In the genomic region with DNA sequence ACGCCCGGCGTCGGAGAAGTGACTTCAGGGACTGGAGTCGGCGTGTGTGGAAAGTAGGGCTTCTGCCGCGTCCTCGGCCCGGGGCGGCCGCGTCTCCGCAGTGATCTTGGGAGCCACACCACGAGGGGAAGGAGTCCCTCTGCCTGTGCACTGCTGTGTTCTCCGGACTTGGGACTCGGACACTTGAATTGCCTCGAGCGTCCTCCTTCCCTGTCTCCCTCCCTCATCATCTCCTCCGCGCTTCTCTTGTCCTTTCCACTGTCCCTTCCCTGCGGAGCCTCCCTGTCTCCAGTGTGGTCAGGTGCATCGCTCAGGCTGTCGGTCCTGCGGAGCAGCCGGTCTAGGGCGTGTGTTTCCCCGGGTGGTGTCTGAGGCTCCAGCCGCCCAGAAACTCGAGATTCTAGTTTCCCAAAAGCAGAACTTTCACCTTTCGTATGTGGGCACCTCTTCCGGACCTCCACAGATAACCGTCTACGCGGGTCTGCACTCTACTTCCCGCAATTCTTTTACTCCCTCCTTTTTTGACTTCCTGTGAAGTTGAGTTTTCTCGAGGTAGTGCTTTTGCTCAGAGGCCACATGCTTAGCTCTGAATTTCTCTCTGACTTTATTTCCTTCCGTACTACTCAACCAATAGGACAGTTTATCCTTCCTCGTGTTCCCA, we compare ENCODE assay signal across 7 mouse cellular contexts. TPM values are rescaled to one million over a fixed set of nuclear protein-coding genes. Genes with fewer than 3 reads are reported as not detected.
DNase-seq lines count a peak whose midpoint lies in the region; ATAC-seq lines count a peak whose summit lies in the region.

No protein-coding gene starts in this region.

- no peaks in the 10 kb centered on the region for H3K27me3 ChIP-seq in forebrain, embryonic 16.5 days (replicated peaks; ENCODE audit: control insufficient read depth, insufficient read depth, low read length)
- H3K27me3 ChIP-seq in limb, embryonic 15.5 days, result no peaks in the 10 kb centered on the region
- no peaks in the 10 kb centered on the region for H3K27me3 ChIP-seq in neural tube, embryonic 15.5 days (replicated peaks)

- DNase-seq in ovary, adult 18-20 months (ENCODE audit: low spot score), result peak; percentile 4
- DNase-seq in ovary, postnatal 36 days (ENCODE audit: low spot score), result no peak
- peak; percentile 27 for DNase-seq in brain, adult 2 months (ENCODE audit: low read depth, low spot score)
- no peak for DNase-seq in T-cell, adult 2 months (ENCODE audit: low spot score)

- H3K27ac ChIP-seq in forebrain, embryonic 16.5 days (ENCODE audit: low read length), result peak overlapping the region; percentile 61
- peak overlapping the region; percentile 57 for H3K27ac ChIP-seq in limb, embryonic 15.5 days
- peak overlapping the region; percentile 80 for H3K27ac ChIP-seq in neural tube, embryonic 15.5 days (replicated peaks)

- H3K9ac ChIP-seq in forebrain, embryonic 16.5 days (replicated peaks; ENCODE audit: low read depth, low read length), result peak overlapping the region; percentile 94
- H3K9ac ChIP-seq in limb, embryonic 15.5 days, result peak overlapping the region; percentile 71
- H3K9ac ChIP-seq in neural tube, embryonic 15.5 days (replicated peaks), result peak overlapping the region; percentile 86

- H3K4me3 ChIP-seq in forebrain, embryonic 16.5 days (replicated peaks; ENCODE audit: low read length), result peak overlapping the region; percentile 97
- peak overlapping the region; percentile 61 for H3K4me3 ChIP-seq in limb, embryonic 15.5 days
- H3K4me3 ChIP-seq in neural tube, embryonic 15.5 days (replicated peaks), result peak overlapping the region; percentile 76

- no peaks in the 10 kb centered on the region for H3K36me3 ChIP-seq in forebrain, embryonic 16.5 days (ENCODE audit: control insufficient read depth, insufficient read depth)
- peaks cover 5% of the 10 kb centered on the region; the same call in 1 of the 2 replicates for H3K36me3 ChIP-seq in limb, embryonic 15.5 days
- H3K36me3 ChIP-seq in neural tube, embryonic 15.5 days, result no peaks in the 10 kb centered on the region

- WGBS in forebrain, embryonic 16.5 days, result under 1% methylated on average over 28 of the region's 39 CpGs
- WGBS in limb, embryonic 15.5 days, result under 1% methylated on average over 39 of the region's 39 CpGs
- under 1% methylated on average over 39 of the region's 39 CpGs for WGBS in neural tube, embryonic 15.5 days

- peak overlapping the region; percentile 96 for H3K4me2 ChIP-seq in forebrain, embryonic 16.5 days (ENCODE audit: low read length)
- H3K4me2 ChIP-seq in limb, embryonic 15.5 days, result peak overlapping the region; percentile 89
- peak overlapping the region; percentile 76 for H3K4me2 ChIP-seq in neural tube, embryonic 15.5 days

- H3K4me1 ChIP-seq in forebrain, embryonic 16.5 days (replicated peaks; ENCODE audit: control insufficient read depth, insufficient read depth, low read length), result peaks cover 26% of the 10 kb centered on the region
- H3K4me1 ChIP-seq in limb, embryonic 15.5 days, result no peaks in the 10 kb centered on the region
- H3K4me1 ChIP-seq in neural tube, embryonic 15.5 days, result peaks cover 33% of the 10 kb centered on the region

- no peaks in the 10 kb centered on the region for H3K9me3 ChIP-seq in forebrain, embryonic 16.5 days (ENCODE audit: control insufficient read depth, low read length)
- no peaks in the 10 kb centered on the region for H3K9me3 ChIP-seq in limb, embryonic 15.5 days
- H3K9me3 ChIP-seq in neural tube, embryonic 15.5 days (replicated peaks), result no peaks in the 10 kb centered on the region

- ATAC-seq in forebrain, embryonic 16.5 days, result no peak
- ATAC-seq in limb, embryonic 15.5 days (ENCODE audit: insufficient number of reproducible peaks, low FRiP score, low TSS enrichment, low read depth), result peak; percentile 16; the same call in 1 of the 2 replicates
- peak; percentile 23 for ATAC-seq in neural tube, embryonic 15.5 days (ENCODE audit: low FRiP score)

RNA-seq across cellular contexts. Expression of gene Uchl5, which starts 0.6 kb away (rescaled TPM):
- 70.5 and 72.9 TPM in 2 replicates for polyA plus RNA-seq in forebrain, embryonic 16.5 days (2015; fragmentation: Nextera tagmentation; extraction: Ambion mirVana)
- polyA plus RNA-seq in limb, embryonic 15.5 days (2015; fragmentation: Nextera tagmentation; extraction: Ambion mirVana), result 78.6 and 85.0 TPM in 2 replicates
- 72.5 and 92.0 TPM in 2 replicates for polyA plus RNA-seq in neural tube, embryonic 15.5 days (2015; fragmentation: Nextera tagmentation; extraction: Ambion mirVana)

RNA-seq across cellular contexts. Expression of gene Trove2, which starts 0.8 kb away (rescaled TPM):
- 53.1 and 63.4 TPM in 2 replicates for polyA plus RNA-seq in forebrain, embryonic 16.5 days (2015; fragmentation: Nextera tagmentation; extraction: Ambion mirVana)
- 17.1 and 18.0 TPM in 2 replicates for polyA plus RNA-seq in limb, embryonic 15.5 days (2015; fragmentation: Nextera tagmentation; extraction: Ambion mirVana)
- 19.0 and 20.2 TPM in 2 replicates for polyA plus RNA-seq in neural tube, embryonic 15.5 days (2015; fragmentation: Nextera tagmentation; extraction: Ambion mirVana)

Comparison
In these comparisons a context has a peak if more than half of its experiments do, and no peak if none do; other contexts are left out.
1. DNase-seq: peak in ovary, adult 18-20 months (single experiment) and brain, adult 2 months (single experiment); none in ovary, postnatal 36 days (single experiment) and T-cell, adult 2 months (single experiment).
2. Peak in every context shown above with its lines, with median percentiles within 50 percentile points of each other: H3K27ac ChIP-seq, H3K4me2 ChIP-seq, H3K4me3 ChIP-seq and H3K9ac ChIP-seq.